Mouse (Mus musculus): ENCODE data around the gene Aftph. TPM values are rescaled to one million over a fixed set of nuclear protein-coding genes. Genes with fewer than 3 reads are reported as not detected.

Gene Aftph
- total RNA-seq, 2 experiments from 2014 or later = 56.1 to 59.0 TPM

DNA sequence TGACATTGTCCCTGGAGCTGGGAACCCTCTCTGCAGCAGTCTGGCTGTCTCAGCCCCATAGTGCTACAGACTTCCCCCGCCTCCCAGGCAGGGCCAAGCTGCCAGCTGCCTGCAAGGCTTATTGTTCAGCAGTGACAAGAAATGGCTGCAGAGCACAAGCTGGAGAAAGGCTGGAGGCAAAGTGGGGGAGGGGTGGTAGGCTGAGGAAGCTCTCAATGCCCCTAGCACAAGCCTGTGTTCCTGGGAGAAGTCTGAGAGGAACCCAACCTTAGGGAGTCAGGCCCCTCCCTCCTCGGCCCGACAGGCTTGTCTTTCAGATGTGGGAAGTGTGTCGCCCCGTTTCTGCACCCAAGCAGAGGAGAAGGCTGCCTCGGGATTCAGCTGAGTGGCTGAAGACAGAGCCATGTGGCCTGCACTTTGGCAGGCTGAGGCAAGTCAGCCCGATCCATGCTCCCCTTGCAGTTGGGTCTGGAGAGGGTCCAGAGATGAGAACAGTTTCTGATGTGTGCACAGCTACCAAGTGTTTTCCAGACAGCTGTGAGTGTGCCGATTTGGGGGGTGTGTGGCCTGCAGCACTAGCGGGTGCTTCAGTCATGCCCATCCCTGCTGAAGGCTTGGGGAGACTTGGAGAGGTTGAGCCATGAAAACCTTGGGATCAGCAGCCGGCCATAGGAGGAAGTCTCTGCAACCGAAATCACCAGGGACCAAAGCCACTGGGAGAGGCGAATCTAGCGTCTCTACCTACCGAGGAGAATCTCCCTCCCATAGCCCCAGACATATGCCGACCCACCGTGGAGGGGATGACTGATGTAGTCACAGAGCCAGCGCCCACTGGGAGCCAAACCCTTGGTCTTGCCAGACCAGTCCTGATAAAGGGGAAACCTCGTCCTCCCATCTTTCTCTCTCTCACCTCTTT lies 85.3 kb downstream of the Aftph start:
- DNase-seq (ENCODE audit: extremely low spot score in 1 of 2, low spot score in 2 of 2) = peak; percentile 68 to 80
- intact Hi-C loops (cut with DNase I) = no loop called here

DNA sequence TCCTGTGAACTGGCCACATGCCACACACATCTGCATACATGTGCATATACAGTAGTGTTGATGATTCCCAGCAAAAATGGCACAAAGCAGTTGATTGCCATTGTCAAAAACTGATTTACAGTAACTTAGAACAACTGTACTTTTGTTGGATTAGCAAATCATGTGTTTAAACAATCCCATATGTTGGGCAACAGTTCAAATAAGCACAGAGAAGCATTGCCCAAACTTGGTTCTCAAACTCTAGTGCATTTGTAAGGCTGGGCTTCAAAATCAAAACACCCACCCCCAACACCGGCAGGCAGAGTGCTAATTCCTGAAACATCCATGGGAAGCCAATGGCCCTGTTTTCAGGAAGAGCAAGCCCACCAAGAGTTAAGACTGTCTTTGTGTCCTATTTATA lies 90.2 kb downstream of the Aftph start:
- intact Hi-C loops (cut with DNase I) = no loop called here

DNA sequence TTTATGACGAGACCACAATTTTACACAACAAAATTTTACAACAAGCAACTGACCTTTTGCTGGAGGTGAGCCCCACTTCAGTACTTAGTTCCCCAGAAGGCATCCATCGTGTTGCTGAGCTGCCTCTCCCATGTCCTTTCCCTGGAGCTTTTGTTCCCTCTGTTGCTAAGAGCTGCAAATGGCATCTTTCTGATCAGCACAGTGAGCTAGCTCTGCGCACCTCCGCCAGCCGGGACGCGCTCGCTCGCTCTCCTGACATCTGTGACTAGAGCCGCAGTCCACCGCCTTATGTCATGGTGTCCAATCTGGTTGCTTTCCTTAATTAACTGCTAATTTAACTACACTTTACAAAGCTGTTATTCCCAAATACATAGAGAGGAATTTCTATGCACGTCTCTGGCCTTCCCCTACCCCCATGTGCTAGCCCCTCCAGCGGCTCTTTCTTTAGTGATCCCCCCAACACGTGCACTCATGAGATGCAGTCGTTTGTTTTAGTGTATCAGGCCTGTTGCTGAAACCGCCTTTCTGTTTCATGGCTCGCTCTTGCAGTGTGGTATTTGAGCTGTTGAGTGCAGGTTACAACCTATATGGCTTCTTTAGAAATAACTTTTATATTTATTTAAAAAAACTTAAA lies 91.3 kb downstream of the Aftph start:
- intact Hi-C loops (cut with DNase I) = no loop called here
- no peak for DNase-seq (ENCODE audit: extremely low spot score in 1 of 2, low spot score in 2 of 2)

More for the DNA sequence above, 90.2 kb downstream of the Aftph start:
- no peak for DNase-seq (ENCODE audit: extremely low spot score in 1 of 2, low spot score in 2 of 2)

DNA sequence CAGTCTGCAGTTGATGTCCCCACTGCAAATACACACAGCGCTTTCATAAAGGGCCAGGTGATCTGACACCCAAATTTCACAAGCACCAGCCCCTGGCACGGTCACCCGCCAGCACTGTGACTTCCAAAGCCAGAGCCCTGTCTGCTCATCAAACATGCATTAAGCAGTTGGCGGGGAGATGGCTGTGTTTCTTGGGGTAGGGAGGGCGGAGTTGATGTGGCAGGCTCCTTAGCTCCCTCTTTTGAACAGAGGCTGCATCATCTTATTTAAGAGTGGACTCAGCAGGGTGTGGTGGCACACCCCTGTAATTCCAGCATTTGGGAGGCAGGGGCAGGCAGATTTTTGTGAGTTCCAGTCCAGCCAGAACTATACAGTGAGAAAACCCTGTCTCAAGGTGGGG lies 91.9 kb downstream of the Aftph start:
- intact Hi-C loops (cut with DNase I) = no loop called here
- no peak for DNase-seq (ENCODE audit: extremely low spot score in 1 of 2, low spot score in 2 of 2)

DNA sequence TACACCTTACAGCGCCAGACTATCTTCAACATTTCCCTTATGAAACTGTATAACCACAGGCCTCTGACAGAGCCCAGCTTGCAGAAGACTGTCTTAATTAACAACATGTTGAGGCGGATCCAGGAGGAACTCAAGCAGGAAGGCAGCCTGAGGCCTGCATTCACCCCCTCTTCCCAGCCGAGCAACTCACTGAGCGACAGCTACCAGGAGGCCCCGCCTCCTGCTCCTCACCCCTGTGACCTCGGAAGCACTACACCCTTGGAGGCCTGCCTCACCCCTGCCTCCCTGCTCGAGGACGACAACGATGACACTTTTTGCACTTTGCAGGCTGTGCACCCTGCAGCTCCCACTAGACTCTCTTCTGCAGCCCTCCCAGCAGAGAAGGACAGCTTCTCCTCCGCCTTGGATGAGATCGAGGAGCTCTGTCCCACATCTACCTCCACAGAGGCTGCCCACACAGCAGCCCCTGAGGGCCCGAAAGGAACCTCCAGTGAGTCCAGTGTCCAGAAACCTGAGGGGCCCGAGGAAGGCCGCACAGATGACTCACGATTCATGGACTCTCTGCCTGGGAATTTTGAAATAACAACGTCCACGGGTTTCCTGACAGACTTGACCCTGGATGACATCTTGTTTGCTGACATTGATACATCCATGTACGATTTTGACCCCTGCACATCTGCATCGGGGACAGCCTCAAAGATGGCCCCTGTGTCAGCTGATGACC lies 93.3 kb downstream of the Aftph start:
- intact Hi-C loops (cut with DNase I) = no loop called here
- peak in 1 of 2 experiments; percentile 59 for DNase-seq (ENCODE audit: extremely low spot score in 1 of 2, low spot score in 2 of 2)

DNA sequence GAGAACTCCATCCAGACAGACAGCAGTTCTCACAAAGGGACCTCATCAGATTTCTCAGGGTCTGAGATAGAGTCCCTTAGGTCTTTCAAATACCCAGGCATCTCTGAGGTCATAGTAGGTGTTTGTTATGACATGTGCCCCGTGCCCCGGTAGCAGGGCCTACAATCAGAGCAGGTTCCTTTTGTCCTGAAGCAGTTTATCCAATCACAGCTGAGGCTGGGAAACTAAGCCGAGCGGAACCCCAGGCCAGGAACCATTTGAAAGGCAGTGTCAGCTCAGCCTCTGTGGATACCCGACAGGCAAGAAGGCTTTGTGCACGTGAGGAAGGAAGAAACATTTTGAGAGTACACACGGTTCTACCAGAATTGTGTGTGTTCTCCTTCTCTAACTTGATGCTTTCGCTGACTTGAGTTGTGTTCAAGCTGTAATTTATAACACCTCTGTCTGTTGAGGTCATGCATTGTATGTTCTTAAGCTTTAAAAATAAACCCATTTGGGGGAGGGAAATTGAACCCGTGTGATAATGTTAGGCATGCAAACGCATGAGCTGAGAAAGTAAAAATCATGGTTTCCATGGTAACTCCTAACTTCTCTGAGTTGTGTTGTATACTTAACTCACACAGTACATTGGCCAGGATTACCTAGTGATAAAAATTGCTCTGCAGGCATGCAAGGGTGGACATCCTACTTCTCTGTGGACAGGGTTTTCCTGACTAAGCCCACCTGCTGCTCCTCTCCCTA lies 94.2 kb downstream of the Aftph start:
- DNase-seq (ENCODE audit: extremely low spot score in 1 of 2, low spot score in 2 of 2) = no peak

DNA sequence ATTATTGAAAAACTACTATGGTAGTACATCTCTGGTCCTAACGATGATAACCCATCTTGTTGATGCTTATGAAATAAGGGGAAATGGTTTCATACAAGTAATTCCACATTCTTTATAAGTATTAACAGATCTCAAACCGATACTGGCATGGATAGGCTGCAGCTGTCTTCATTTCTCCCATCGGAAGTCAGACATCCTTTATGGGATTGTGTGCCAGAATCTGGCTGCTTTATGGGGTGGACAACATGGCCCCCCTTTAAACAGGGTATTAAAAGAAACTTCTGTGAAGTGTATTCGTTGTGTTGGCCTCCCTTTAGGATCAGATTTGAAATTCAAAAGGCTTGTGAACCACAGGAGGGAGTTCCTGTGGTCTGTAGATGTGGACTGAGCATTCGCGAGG lies 95.2 kb downstream of the Aftph start:
- intact Hi-C loops (cut with DNase I) = no loop called here
- no peak for DNase-seq (ENCODE audit: extremely low spot score in 1 of 2, low spot score in 2 of 2)

More for the DNA sequence above, 94.2 kb downstream of the Aftph start:
- intact Hi-C loops (cut with DNase I) = no loop called here

DNA sequence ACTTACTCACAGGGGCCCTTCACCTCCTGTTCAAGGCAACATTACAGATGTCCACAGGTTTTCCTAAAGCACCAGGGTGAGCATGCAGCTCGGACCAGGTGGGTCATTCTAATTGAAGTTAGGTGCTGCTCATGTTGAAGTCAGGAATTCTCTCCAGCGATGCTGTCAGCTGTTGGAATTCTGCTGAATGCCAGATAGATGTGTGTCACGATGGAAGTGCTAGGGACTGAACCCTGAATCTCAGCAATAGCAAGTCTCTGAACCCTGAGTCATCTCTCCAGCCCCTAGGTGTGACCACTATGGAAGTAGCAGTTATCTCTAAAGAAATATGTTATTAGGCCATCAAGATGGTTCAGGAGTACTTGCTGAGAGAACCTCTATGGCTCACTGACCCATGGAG lies 95.9 kb downstream of the Aftph start:
- intact Hi-C loops (cut with DNase I) = no loop called here
- DNase-seq (ENCODE audit: extremely low spot score in 1 of 2, low spot score in 2 of 2) = no peak

DNA sequence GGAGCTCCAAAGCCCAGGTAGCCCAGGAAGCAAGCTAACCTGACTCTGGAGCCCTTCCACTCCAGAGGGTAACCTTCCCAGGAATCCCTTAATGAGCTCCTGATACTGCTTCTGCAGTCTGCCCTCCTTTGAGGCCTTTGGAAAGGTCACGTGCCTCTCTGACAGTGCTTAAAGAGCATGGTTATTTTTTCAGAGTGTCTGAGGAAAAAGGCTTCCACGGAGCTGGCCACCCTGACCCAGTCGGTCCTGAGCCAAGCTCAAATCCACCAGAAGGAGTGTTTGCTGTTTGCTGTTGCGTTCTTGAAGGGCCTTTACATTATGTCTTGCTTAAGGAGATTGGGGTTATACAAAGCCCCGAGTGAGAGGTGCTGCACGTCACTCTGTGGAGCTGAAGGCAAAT lies 96.5 kb downstream of the Aftph start:
- no peak for DNase-seq (ENCODE audit: extremely low spot score in 1 of 2, low spot score in 2 of 2)
- intact Hi-C loops (cut with DNase I) = no loop called here

DNA sequence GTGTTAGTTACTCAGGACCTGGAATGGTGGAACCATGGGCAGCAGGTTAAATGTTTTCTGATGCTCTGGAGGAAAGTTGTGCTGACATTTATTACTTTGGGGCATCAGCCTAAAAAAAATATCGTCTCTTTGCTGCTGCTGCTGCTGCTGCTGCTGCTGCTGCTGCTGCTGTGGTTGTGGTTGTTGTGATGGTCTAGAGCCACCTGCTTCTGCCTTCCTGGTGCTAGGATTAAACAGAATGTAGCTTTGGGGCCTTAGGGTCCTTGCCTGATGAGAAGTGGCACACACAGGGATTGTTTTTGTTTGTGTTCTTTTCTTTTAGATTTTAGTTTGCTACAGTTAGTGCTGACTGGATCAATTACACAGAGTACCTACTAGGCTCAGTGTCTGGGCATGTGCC lies 97.2 kb downstream of the Aftph start:
- intact Hi-C loops (cut with DNase I) = no loop called here
- no peak for DNase-seq (ENCODE audit: extremely low spot score in 1 of 2, low spot score in 2 of 2)

DNA sequence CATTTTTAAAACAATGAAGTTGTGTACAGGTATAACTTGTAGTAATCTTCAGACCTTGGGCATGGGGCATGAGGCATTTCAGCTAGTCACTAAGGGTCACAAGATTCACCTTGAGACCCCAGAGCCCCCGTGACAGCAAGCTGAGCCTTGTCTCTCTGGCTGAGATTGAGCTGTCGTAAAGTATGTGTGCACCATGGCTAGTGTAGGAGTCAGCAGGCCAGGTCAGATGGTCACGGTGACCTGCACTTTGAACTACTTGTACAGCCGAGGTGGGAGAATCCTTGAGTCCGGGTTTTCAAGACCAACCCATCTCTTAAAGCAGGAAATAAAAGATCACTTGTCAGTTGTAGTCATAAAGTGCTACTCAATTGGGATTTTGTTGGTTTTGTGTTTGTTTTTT lies 98.2 kb downstream of the Aftph start:
- intact Hi-C loops (cut with DNase I) = no loop called here
- no peak for DNase-seq (ENCODE audit: extremely low spot score in 1 of 2, low spot score in 2 of 2)

DNA sequence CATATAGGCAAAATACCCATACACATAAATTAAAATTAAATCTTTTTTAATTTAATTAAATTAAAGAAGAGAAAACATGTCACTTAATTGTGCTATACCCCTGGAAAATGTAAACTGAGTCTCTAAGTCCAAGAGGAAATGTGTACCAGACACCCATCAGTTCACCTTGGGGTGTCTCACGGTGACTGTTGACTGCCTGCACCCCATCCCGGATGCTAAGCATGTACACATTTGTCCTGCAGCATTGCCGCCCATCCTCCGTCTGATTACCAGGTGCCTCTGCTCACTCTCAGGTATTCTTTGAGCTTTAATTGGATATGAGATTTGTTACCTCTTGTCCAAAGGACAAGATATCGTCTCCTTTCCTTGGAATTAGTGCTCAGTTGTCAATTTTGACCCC lies 99.1 kb downstream of the Aftph start:
- no peak for DNase-seq (ENCODE audit: extremely low spot score in 1 of 2, low spot score in 2 of 2)
- intact Hi-C loops (cut with DNase I) = no loop called here

DNA sequence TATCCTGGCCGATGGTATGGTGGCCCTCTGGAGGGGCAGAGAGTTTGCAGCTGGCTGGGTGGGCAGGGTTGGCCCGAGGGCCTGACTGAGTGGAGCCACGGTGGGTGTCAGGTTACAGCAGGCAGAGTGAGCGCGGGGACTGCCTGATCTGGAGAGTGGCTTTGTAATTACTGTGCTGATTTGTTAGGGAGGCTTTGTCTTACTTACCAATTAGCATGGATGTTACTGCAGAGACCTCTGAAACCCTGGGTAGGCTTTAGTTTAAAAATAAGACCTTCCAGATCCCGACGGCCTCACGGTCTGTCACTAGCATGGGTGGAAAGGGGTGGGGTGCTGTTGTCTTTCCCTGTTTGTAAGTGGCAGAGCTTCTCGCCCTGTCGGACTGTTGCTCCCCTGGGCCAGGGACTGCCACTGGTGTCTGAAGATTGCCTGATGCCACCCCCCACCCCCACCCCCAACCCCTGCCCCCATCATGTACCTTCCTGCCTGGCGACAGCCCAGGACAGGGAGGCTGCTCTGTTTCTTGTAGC lies 101.4 kb downstream of the Aftph start:
- intact Hi-C loops (cut with DNase I) = loop anchor here (5.0 kb wide), 1 partner anchor 183 kb away; no protein-coding TSS in a partner anchor
- DNase-seq (ENCODE audit: extremely low spot score in 1 of 2, low spot score in 2 of 2) = no peak

DNA sequence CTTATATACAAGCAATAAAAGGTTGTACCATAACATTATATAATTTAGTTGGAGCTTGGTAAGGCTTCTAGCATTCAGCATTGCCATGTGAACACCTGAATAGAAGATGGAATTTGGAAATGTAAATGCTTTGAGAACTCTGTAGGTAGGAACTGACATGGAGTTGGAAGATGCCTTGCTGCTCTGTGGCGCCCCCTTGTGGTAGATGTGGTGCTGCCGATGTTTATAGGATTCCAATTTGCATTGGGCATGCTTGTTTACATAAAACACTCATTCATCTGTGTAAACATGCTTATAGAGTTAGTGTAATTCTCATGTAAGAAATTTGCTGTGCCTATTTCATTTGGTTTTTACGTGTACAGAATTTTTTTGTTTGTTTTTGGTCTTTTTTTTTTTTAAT lies 102.5 kb downstream of the Aftph start:
- peak in 1 of 2 experiments; percentile 74 for DNase-seq (ENCODE audit: extremely low spot score in 1 of 2, low spot score in 2 of 2)
- intact Hi-C loops (cut with DNase I) = loop anchor here (5.0 kb wide), 1 partner anchor 182 kb away; no protein-coding TSS in a partner anchor

DNA sequence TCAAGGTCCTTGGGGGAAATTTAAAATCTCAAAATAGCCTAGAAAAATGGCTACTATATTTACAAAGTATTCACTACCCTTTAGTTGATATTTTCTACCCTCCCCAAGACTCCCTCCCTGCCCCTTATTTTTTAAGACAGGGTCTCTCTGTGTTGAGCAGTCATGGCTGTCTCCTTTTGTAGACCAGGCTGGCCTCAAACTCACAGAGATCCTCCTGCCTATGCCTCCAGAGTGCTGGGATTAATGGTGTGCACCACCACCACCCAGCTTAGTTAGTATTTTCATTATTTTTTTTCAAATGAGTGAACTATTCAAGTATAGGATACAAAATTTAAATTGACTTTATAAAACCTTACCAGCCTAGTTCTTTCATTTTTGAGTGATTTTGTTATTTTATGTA lies 104.3 kb downstream of the Aftph start:
- intact Hi-C loops (cut with DNase I) = loop anchor here (5.0 kb wide), 1 partner anchor 180 kb away; no protein-coding TSS in a partner anchor
- no peak for DNase-seq (ENCODE audit: extremely low spot score in 1 of 2, low spot score in 2 of 2)

DNA sequence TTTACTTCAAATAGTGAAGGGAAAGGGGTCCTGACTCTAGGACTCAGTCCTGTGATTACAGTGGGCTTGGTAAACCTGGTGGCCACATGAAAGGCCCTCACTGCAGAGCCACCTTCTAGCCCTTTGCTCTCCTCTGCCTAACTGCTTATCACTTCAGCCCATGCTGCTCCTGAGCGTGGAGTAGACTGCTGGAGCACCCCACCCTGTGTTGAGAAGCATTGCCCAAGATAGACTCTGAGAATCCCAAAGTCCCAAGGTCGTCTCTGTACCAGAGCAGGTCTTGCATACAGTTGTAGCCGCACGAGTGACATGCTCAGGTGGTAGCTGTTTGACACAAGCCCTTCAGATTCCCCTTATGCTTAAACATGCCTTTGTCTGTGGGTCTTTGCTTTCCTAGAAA lies 105.3 kb downstream of the Aftph start:
- intact Hi-C loops (cut with DNase I) = loop anchor here (5.0 kb wide), 1 partner anchor 179 kb away; no protein-coding TSS in a partner anchor
- DNase-seq (ENCODE audit: extremely low spot score in 1 of 2, low spot score in 2 of 2) = no peak

DNA sequence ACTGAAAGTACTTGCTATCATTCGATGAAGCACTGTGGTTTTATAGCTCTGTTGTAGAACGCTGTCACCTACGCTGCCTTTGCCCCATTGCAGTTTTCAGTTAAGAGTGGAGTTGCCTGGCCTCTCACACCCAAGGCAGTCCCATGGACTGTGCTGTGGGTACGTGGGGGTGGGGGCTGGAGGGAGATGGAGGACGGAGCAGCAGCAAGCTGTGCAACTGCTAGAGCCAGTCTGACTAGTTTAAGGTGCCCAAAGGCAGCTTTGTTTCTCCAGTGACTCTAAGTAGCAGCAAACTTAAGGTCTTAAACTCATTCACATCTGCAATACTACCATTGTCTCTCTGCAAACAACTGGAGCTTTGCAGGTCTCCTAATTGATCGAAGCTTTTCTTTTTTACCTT lies 105.7 kb downstream of the Aftph start:
- intact Hi-C loops (cut with DNase I) = loop anchor here (5.0 kb wide), 1 partner anchor 178 kb away; no protein-coding TSS in a partner anchor

More for the DNA sequence above, 105.7 kb downstream of the Aftph start:
- DNase-seq (ENCODE audit: extremely low spot score in 1 of 2, low spot score in 2 of 2) = no peak
